Mouse (Mus musculus) C2C12 (cell line): ENCODE data around the gene Ap3m1. TPM values are rescaled to one million over a fixed set of nuclear protein-coding genes. Genes with fewer than 3 reads are reported as not detected.

ENCODE experiments used
- H3K27me3 ChIP-seq: one replicate; pipeline ENCODE4 v1.6.1; 2011; ENCODE audit not compliant: control insufficient read depth, insufficient read depth, insufficient read length
- H3K36me3 ChIP-seq: one replicate; pipeline ENCODE4 v1.6.1; 2011; ENCODE audit not compliant: control insufficient read depth, insufficient read depth
- H3K4me3 ChIP-seq: one replicate; pipeline ENCODE4 v1.5.1; 2011; ENCODE audit warnings: mild to moderate bottlenecking, control low read depth; ENCODE audit not compliant: poor library complexity, insufficient read depth, severe bottlenecking
- H3K79me2 ChIP-seq: one replicate; pipeline ENCODE4 v1.6.1; 2011; ENCODE audit not compliant: control insufficient read depth, insufficient read depth
- H3K79me3 ChIP-seq: one replicate; pipeline ENCODE4 v1.6.1; 2011; ENCODE audit warnings: low read depth, control low read depth
- H3ac ChIP-seq: one replicate; pipeline ENCODE3; 2011; ENCODE audit warnings: low read depth; ENCODE audit not compliant: control insufficient read depth, insufficient read length
- CEBPB ChIP-seq: IDR thresholded peaks from one replicate; pipeline ENCODE4 v1.6.1; 2011; ENCODE audit warnings: low read depth, mild to moderate bottlenecking, control low read depth, moderate library complexity
- CTCF ChIP-seq: IDR thresholded peaks from one replicate; pipeline ENCODE4 v1.5.1; 2011; ENCODE audit not compliant: control insufficient read depth, insufficient read depth, insufficient read length
- FOSL1 ChIP-seq: IDR thresholded peaks from one replicate; pipeline ENCODE4 v1.8.0; 2011; ENCODE audit warnings: mild to moderate bottlenecking, low read length; ENCODE audit not compliant: poor library complexity, insufficient read depth, severe bottlenecking
- MAX ChIP-seq: IDR thresholded peaks from one replicate; pipeline ENCODE4 v1.6.1; 2011; ENCODE audit warnings: mild to moderate bottlenecking, control low read depth
- MYOD1 ChIP-seq: IDR thresholded peaks from one replicate; pipeline ENCODE4 v1.6.1; 2011; ENCODE audit warnings: low read depth; ENCODE audit not compliant: control insufficient read depth, insufficient read length
- MYOG ChIP-seq: IDR thresholded peaks from one replicate; pipeline ENCODE4 v1.6.1; 2011; ENCODE audit not compliant: control insufficient read depth, insufficient read length; ENCODE audit errors: extremely low read depth
- USF1 ChIP-seq: IDR thresholded peaks from one replicate; pipeline ENCODE4 v1.6.1; 2011; ENCODE audit warnings: low read depth, mild to moderate bottlenecking, control low read depth, moderate library complexity
- polyA plus RNA-seq: library from polyadenylated mRNA; unstranded; fragments of >200 nt; fragmentation: generic; extraction: Trizol; gene quantifications from one replicate; pipeline ENCODE4 v1.2.1, GENCODE M21; 2012; ENCODE audit warnings: missing spikeins

Gene Ap3m1
- polyA plus RNA-seq, 1 experiment: 14.0 TPM

- no peaks in the 10 kb centered on the region for H3K27me3 ChIP-seq
- H3K36me3 ChIP-seq: no peaks in the 10 kb centered on the region
- peak overlapping the region; percentile 74 for H3ac ChIP-seq
- peaks cover 72% of the 10 kb centered on the region for H3K79me2 ChIP-seq
- H3K4me3 ChIP-seq: peak overlapping the region; percentile 83
- peaks cover 45% of the 10 kb centered on the region for H3K79me3 ChIP-seq
- TF ChIP-seq USF1 (peak; percentile 63), MYOG (no peak), MAX (peak; percentile 98)
Measured at GRCm38 (mm10) chr14:21052781-21053130, 448 bp upstream of the Ap3m1 start.

GRCm38 (mm10) chr14:21051380-21052111, 762 bp downstream of the Ap3m1 start:
- Histone ChIP-seq H3K79me2 (peaks cover 84% of the 10 kb centered on the region), H3K27me3 (no peaks in the 10 kb centered on the region), H3K4me3 (peak overlapping the region; percentile 83), H3K79me3 (peaks cover 47% of the 10 kb centered on the region), H3ac (peak overlapping the region; percentile 78), H3K36me3 (no peaks in the 10 kb centered on the region)
- TF ChIP-seq USF1: no peak
- no peak for TF ChIP-seq FOSL1
- no peak for TF ChIP-seq MYOG
- no peak for TF ChIP-seq CTCF
- TF ChIP-seq MAX: no peak
- TF ChIP-seq MYOD1: no peak
- no peak for TF ChIP-seq CEBPB

GRCm38 (mm10) chr14:21050734-21051133, 1.6 kb downstream of the Ap3m1 start:
- TF ChIP-seq CEBPB (no peak), CTCF (no peak), MYOG (no peak)
- H3K27me3 ChIP-seq: no peaks in the 10 kb centered on the region
- H3K4me3 ChIP-seq: no peak overlapping the region

GRCm38 (mm10) chr14:21048879-21049278, 3.4 kb downstream of the Ap3m1 start:
- TF ChIP-seq FOSL1: no peak
- TF ChIP-seq CEBPB: no peak
- no peak for TF ChIP-seq CTCF
- TF ChIP-seq USF1: no peak
- no peak for TF ChIP-seq MYOD1
- no peak for TF ChIP-seq MAX
- no peak for TF ChIP-seq MYOG
- no peaks in the 10 kb centered on the region for H3K27me3 ChIP-seq
- H3K79me2 ChIP-seq: peaks cover 83% of the 10 kb centered on the region
- H3ac ChIP-seq: no peak overlapping the region
- H3K79me3 ChIP-seq: peaks cover 47% of the 10 kb centered on the region
- peaks cover 9% of the 10 kb centered on the region for H3K36me3 ChIP-seq
- no peak overlapping the region for H3K4me3 ChIP-seq

More at GRCm38 (mm10) chr14:21050734-21051133, 1.6 kb downstream of the Ap3m1 start:
- H3K79me3 ChIP-seq: peaks cover 52% of the 10 kb centered on the region
- no peak overlapping the region for H3ac ChIP-seq
- H3K79me2 ChIP-seq: peaks cover 92% of the 10 kb centered on the region
- H3K36me3 ChIP-seq: no peaks in the 10 kb centered on the region

- peaks cover 73% of the 10 kb centered on the region for H3K79me2 ChIP-seq
- peaks cover 38% of the 10 kb centered on the region for H3K79me3 ChIP-seq
- TF ChIP-seq USF1 (no peak), CTCF (no peak), CEBPB (no peak), MYOG (no peak), FOSL1 (no peak), MYOD1 (no peak), MAX (no peak)
- H3K4me3 ChIP-seq: no peak overlapping the region
- peaks cover 20% of the 10 kb centered on the region for H3K36me3 ChIP-seq
- H3ac ChIP-seq: no peak overlapping the region
- H3K27me3 ChIP-seq: no peaks in the 10 kb centered on the region
Measured at GRCm38 (mm10) chr14:21047840-21048239, 4.5 kb downstream of the Ap3m1 start.

- peaks cover 6% of the 10 kb centered on the region for H3K79me2 ChIP-seq
- no peak overlapping the region for H3ac ChIP-seq
- TF ChIP-seq MYOG (no peak), USF1 (no peak), CTCF (no peak), FOSL1 (no peak), MYOD1 (no peak), CEBPB (no peak), MAX (no peak)
- H3K79me3 ChIP-seq: no peaks in the 10 kb centered on the region
- no peak overlapping the region for H3K4me3 ChIP-seq
- H3K27me3 ChIP-seq: no peaks in the 10 kb centered on the region
- peaks cover 78% of the 10 kb centered on the region for H3K36me3 ChIP-seq
Measured at GRCm38 (mm10) chr14:21039623-21040022, 12.7 kb downstream of the Ap3m1 start.
